Mouse (Mus musculus) frontal cortex, postnatal 25 days (tissue): ENCODE results near the gene Fam43b.
"Not testable (repeated sequence)": the region's sequence is repeated elsewhere in the genome, so short reads cannot be mapped to it uniquely, and the experiment has no call there.

Experiments
- DNase-seq, 2 experiments: peaks; one replicate each; pipeline ENCODE4 v3.0.0; 2022; ENCODE audit warnings: low spot score in 2 of 2

The Fam43b gene

GRCm38 (mm10) chr4:138395971-138396645, at the start of gene Fam43b:
Gene Fam43b (minus strand): TSS chr4:138396528.
- DNase-seq = peak; percentile 61 to 68

DNA sequence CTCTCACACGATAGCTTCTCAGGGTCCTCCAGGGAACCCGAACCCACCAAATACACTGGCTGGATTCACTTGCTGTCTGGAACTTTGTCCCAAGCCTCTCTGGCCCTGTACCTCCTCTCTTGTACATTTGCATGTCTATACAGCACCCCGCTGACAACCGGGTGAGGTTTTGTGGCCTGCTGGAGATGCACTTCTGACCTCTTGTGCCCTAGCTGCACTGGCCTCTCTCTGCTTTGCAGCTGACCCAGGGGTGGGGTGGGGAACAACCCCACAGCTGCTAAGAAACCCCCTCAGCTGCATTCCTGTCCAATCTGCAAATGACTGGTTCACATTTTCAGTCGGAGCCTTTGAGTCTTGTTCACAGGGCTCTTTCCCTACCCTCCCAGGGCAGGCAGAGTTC, 48.6 kb upstream of the Fam43b start:
- DNase-seq = no peak

DNA sequence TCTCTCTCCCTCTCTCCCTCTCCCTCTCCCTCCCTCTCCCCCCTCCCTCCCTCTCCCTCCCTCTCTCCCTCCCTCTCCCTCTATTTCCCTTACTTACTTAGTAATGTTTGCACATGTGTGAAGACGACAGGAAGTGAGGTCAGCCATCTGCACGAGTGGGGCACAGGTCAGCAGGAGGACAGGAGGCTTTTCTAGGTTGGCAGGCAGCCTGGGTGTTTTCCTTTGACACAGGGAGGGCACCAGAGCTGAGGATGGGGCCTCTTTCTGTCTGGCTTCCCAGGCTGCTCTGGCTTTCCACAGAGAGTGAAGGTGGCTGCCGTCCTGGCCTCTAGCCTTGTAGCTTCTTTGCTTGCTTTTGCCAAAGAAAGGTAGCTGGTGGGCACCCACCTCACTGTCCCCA, 43.7 kb upstream of the Fam43b start:
- no peak for DNase-seq

DNA sequence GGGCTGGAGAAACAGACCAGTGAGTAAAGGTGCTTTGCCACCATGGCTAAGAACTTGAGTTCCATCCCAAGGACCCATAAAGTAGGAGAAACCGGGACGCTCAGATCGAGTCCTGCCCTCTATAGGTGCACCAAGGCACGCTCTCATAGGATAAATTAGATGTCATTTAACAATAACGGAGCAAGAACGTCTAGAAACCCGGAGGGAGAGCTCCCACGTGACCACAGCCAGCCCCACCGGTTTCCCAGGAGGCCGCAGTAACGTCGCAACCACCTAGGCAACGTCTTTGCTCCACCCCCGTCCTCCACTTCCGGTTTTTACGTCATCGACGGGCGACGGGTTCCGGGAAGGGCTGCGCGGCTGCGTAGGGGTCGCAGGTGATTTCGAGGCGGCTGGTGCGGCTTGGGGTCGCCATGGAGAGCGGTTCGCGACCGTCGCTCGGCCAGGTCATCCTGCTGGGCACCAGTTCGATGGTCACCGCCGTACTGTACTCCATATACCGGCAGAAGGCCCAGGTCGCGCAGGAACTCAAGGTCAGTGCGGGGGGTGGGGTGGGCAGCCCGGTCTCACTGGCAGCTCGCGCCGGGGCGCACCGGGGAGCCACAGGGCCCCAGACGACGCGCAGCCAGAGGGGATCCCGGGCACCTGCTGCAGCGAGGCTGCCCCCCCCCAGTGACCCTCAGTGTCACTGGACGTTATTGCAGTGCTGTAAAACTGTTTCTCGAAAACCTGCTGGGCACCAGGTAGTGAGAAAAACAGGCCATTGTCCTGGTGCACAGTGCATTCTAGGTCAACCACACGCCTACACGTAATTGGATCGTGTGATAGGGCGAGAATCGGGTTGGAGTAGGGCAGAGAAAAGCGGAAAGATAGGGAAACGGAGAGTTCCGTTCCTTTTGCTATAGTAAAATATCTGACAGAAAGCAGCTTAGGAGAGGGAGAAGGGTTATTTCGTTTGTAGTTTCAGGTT, 38.3 kb upstream of the Fam43b start, which contains the start of gene Mul1:
Mul1 (plus strand) TSS at position 325 of the 970 bp plus-strand sequence.
- DNase-seq = peak; percentile 88 to 96

- DNase-seq = no peak
Measured at GRCm38 (mm10) chr4:138431340-138431739, 35.0 kb upstream of the Fam43b start.

GRCm38 (mm10) chr4:138429778-138430177, 33.5 kb upstream of the Fam43b start:
- DNase-seq = no peak

GRCm38 (mm10) chr4:138426778-138427705, 30.7 kb upstream of the Fam43b start:
- peak; percentile 91 for DNase-seq

GRCm38 (mm10) chr4:138425604-138426003, 29.3 kb upstream of the Fam43b start:
- DNase-seq = not testable (repeated sequence)

DNA sequence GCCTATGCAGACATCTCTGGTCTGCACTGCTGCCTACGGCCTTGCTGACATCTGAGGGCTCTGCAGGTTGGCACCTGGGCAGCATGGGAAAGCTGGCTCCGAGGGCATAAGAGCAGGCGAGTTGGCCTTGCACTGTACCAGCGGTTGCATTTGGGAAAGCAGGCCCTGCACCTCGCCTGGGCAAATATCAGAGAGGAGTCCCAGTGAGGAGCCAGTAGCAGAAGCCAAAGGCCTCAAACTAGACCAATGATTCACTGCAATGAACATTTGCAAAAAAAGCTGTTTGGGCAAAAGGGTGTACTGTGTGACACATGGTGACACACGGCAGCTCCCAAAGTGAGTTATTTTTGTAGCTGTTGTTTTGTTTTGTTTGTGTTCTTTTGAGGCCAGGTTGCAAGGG, 28.7 kb upstream of the Fam43b start:
- no peak for DNase-seq

DNA sequence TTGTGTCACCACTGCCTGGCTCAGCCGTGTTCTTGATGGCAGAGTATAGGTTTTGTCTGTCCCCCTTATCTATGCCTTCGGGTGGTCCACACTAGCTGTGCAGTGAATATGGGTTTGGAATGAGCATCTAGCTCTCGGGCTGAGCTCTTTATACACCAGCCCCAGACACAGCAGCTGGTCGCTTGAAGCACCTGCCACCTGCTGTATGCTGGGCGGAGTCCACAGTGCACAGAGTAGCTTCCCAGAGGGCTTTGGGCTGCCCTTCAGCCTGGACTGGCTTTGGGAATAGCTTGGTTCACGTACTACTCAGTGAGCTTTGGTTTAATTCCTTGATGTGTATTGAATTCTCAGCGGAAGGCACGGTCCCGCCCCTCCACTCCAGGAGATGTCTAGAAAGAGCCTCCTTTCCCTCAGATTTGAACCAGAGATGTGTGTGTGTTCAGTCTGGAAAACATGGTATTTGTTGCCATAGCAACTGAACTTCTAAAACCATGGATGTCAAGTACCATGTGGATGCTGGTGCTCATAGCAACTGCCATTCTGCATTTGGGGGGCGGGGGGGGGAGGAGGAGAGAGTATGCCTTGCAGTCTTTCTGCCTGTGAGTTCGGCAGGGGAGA, 22.1 kb upstream of the Fam43b start:
- DNase-seq = no peak

DNA sequence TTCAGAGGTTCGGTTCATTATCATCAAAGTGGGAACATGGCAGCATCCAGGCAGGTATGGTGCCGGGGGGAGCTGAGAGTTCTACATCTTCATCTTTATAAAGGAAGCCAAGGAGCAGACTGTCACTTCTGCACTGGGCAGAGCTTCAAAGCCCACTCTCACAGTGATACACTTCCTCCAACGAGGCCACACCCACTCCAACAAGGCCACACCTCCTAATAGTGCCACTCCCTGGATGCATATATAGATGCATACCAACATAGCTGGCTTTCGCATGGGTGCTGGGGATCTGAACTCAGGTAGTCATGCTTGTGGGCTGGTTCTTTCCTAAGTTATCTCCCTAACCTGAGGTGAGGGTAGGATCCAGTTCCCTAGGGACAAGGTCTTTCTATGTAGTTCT, 21.6 kb upstream of the Fam43b start:
- DNase-seq = no peak

DNA sequence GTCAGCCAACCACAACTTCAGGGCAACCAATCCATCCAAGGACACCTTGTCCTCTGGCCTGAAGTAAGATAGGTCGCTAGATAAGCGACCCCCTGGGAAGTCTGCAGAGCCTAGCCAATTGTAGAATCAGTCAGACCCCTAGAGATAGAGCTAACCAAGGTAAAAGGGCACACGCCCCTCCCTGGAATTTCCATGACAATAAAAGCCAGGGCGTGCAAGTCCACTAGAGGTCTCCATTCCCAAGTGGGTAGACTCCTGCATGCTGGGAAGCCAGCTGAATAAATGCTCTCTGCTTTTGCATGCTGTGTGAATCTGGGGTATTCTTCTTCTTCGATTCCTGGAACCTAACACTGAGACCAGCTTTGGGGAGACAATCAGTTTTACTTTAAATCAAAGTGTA, 20.1 kb upstream of the Fam43b start:
- no peak for DNase-seq

DNA sequence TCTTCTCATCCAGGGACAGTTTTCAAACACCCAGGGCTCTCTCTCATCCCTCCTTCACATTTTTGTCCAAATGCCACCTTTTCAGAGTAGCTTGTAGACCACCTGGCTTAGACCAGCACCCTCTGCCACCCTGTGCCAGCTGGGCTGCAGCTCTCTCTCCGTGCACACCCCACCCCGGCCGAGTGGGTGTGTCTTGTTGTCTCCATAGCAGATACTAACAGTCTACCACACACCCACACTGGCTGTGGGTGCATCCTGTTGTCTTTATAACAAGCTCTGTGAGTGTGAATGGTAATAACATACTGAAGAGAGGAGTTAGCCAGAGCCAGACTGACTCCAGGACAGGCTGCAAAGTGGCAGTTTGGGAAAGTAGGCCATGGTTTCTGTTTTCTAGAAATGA, 19.7 kb upstream of the Fam43b start:
- DNase-seq = peak in 1 of 2 experiments; percentile 53

DNA sequence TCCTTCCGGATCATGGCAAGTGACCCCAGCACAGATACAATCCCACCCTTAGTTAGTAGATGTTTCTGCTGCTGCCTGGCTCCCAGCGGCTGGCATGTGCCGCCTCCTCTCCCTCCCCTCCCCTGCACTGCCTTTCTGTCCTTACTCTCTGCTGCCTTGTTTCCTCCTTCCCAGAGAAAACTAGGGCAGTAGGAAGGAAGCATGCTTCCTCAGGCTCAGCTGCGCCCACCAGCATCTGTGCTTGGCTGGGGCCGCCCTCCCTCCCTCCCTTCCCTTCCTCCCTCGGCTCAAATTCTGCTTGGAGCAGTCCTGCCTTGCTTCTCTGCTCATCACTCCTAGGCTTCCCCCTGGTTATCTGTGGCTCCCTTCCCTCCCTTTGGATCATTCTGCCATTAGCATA, 18.4 kb upstream of the Fam43b start:
- peak in 1 of 2 experiments; percentile 41 for DNase-seq

- no peak for DNase-seq
Measured at GRCm38 (mm10) chr4:138411504-138412121, 15.3 kb upstream of the Fam43b start.

- no peak for DNase-seq
Measured at GRCm38 (mm10) chr4:138411011-138411410, 14.7 kb upstream of the Fam43b start.

DNA sequence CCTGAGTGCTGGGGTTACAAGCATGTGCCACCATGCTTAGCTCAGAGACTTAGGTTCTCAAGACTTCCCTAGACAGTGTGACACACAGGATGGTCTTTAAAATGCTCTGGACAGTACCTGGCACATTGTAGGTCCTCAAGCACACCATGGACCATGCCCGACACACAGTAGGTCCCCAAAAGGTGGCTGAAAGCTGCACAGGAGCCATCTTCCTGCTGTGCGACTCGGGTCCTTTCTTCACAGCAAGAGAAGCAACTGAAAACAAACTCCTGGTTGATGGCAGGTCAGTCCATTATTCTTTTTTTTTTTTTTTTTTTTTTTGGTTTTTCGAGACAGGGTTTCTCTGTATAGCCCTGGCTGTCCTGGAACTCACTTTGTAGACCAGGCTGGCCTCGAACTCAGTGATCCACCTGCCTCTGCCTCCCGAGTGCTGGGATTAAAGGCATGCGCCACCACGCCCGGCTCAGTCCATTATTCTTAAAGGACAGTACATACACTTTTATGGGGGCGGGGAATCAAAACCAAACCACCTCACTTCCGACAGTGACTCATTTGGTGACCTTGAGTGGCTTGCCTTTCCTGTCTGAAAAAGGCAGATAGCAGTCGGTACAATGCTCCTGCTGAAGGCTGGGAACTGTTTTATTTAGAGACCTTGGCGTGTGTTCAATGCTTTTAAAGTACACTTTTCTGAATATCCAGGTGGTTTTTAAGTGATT, 11.3 kb upstream of the Fam43b start:
- no peak for DNase-seq

GRCm38 (mm10) chr4:138404806-138405205, 8.5 kb upstream of the Fam43b start:
- DNase-seq = no peak

- DNase-seq = no peak
Measured at GRCm38 (mm10) chr4:138396711-138397110, 383 bp upstream of the Fam43b start.
